9 mouse cellular contexts compared by ENCODE assay signal in the genomic region with DNA sequence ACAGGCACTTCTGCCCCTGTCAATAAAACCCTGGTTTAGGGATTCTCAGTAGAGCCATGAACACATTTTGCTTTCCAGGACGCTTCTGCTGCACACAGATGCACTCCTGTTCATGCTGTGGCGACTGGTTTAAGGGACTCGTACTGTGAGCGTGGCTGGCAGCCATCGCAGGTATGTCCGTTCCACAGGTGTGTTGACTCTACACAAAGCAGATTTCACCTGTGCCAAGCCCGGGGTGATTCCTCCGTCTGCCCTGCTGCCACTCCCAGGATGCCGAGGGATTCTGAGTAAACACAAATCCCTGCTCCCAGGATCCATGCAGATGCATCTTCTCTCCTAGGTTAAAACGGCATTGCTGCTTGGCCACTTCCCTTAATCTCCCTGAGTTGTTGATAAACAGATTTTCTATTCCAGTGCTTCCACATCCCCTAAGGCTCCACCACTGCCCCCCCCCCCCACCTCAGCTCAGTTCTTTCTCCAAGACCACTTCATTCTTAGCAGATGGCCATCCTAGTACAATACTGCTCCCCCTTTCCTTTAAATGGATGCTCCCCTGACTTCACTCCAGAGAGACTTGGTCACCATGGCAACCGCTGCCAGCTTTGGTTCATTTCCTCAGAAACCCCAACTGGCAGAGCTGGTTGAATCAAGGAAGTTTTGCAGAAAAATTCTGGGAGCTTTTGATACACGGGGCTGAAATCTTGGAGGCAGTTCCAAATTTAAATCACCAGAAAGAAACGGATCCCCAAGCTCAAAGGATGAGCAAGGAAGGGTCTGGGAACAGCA.
A peak's percentile ranks its signal among the peaks of the same experiment; 100 is the strongest.
DNase-seq lines count a peak whose midpoint lies in the region; ATAC-seq lines count a peak whose summit lies in the region.
"Had no signal": no experiment of that assay in that cellular context is flagged by ENCODE, and none has a peak within 500 bp of the region (broad histone marks: within the 10 kb centered on the region; RNA-seq: fewer than 3 reads in every experiment).

No protein-coding gene starts in this region.

- H3K9ac ChIP-seq in neural tube, embryonic 11.5 days (ENCODE audit: low read length), result no peak overlapping the region
- H3K9ac ChIP-seq in midbrain, embryonic 11.5 days (ENCODE audit: low read length), result no peak overlapping the region
- H3K9ac ChIP-seq: liver, embryonic 13.5 days had no signal

- no peak overlapping the region for H3K4me2 ChIP-seq in neural tube, embryonic 11.5 days (ENCODE audit: low read depth)
- no peak overlapping the region for H3K4me2 ChIP-seq in midbrain, embryonic 11.5 days
- H3K4me2 ChIP-seq: liver, embryonic 13.5 days had no signal

- ATAC-seq in neural tube, embryonic 11.5 days (ENCODE audit: insufficient read depth, low FRiP score, low TSS enrichment), result no peak
- ATAC-seq in midbrain, embryonic 11.5 days (ENCODE audit: low FRiP score), result peak; percentile 72; the same call in 1 of the 2 replicates

- H3K27me3 ChIP-seq in neural tube, embryonic 11.5 days (ENCODE audit: control insufficient read depth, insufficient read depth, low read length), result no peaks in the 10 kb centered on the region
- no peaks in the 10 kb centered on the region for H3K27me3 ChIP-seq in midbrain, embryonic 11.5 days (ENCODE audit: control insufficient read depth, insufficient read depth, low read length)
- H3K27me3 ChIP-seq: liver, embryonic 13.5 days had no signal

- peak; percentile 50 for DNase-seq in neural tube, embryonic 11.5 days (ENCODE audit: low spot score)
- no peak for DNase-seq in neural tube, embryonic 10.5 days (ENCODE audit: extremely low spot score, low spot score)
- peak; percentile 79 to 85 for DNase-seq in layer of hippocampus, adult 18-20 months (ENCODE audit: low spot score in 2 of 2)
- DNase-seq in midbrain, embryonic 11.5 days (ENCODE audit: low spot score, missing footprints), result peak; percentile 87
- peak; percentile 94 for DNase-seq in telencephalon, adult 2 months (ENCODE audit: low read depth, low spot score)
- no peak for DNase-seq in heart, adult 9 months (ENCODE audit: low spot score in 2 of 2)
- no peak for DNase-seq in urinary bladder, postnatal 36 days (ENCODE audit: low spot score in 2 of 2)
- no peak for DNase-seq in heart, postnatal 4 days
- DNase-seq: liver, embryonic 13.5 days had no signal

- WGBS in neural tube, embryonic 11.5 days, result 81% methylated on average over 13 of the region's 13 CpGs
- WGBS in midbrain, embryonic 11.5 days, result 64% methylated on average over 13 of the region's 13 CpGs

- no peaks in the 10 kb centered on the region for H3K36me3 ChIP-seq in neural tube, embryonic 11.5 days (ENCODE audit: control insufficient read depth, insufficient read depth, low read length)
- H3K36me3 ChIP-seq in midbrain, embryonic 11.5 days (ENCODE audit: control insufficient read depth, insufficient read depth, low read length), result no peaks in the 10 kb centered on the region
- H3K36me3 ChIP-seq: liver, embryonic 13.5 days had no signal

- H3K4me1 ChIP-seq in neural tube, embryonic 11.5 days (ENCODE audit: control insufficient read depth, insufficient read depth, low read length), result no peaks in the 10 kb centered on the region
- H3K4me1 ChIP-seq in midbrain, embryonic 11.5 days (ENCODE audit: control insufficient read depth, insufficient read depth, low read length), result peaks cover 8% of the 10 kb centered on the region
- H3K4me1 ChIP-seq: liver, embryonic 13.5 days had no signal

- no peak overlapping the region for H3K4me3 ChIP-seq in neural tube, embryonic 11.5 days (ENCODE audit: low read depth, low read length)
- no peak overlapping the region for H3K4me3 ChIP-seq in midbrain, embryonic 11.5 days (ENCODE audit: low read depth, low read length)
- H3K4me3 ChIP-seq: liver, embryonic 13.5 days had no signal

- H3K9me3 ChIP-seq in neural tube, embryonic 11.5 days (ENCODE audit: control insufficient read depth, low read length), result 0 out of 2 replicates have a peak, but pooled peaks cover 3% of the 10 kb centered on the region
- H3K9me3 ChIP-seq in midbrain, embryonic 11.5 days (ENCODE audit: control insufficient read depth, low read length), result peaks cover 2% of the 10 kb centered on the region; the same call in 1 of the 2 replicates

- H3K27ac ChIP-seq in neural tube, embryonic 11.5 days (ENCODE audit: low read depth, low read length), result no peak overlapping the region
- no peak overlapping the region for H3K27ac ChIP-seq in midbrain, embryonic 11.5 days (ENCODE audit: low read depth, low read length)
- H3K27ac ChIP-seq: liver, embryonic 13.5 days had no signal

Comparison
In these comparisons a context has a peak if more than half of its experiments do, and no peak if none do; other contexts are left out.
1. DNase-seq: peak in neural tube, embryonic 11.5 days (single experiment), layer of hippocampus, adult 18-20 months (2 of 2), midbrain, embryonic 11.5 days (single experiment) and telencephalon, adult 2 months (single experiment); none in neural tube, embryonic 10.5 days (single experiment), heart, adult 9 months (0 of 2), urinary bladder, postnatal 36 days (0 of 2) and heart, postnatal 4 days (single experiment).